Mouse (Mus musculus): Measurements from ENCODE around the gene Otulin. TPM values are rescaled to one million over a fixed set of nuclear protein-coding genes. Genes with fewer than 3 reads are reported as not detected.
A peak's percentile ranks its signal among the peaks of the same experiment; 100 is the strongest.

Otulin gene
- total and polyA plus RNA-seq, 3 experiments = 65.5 to 70.6 TPM; not detected in 1

GRCm38 (mm10) chr15:27569924-27570323, 60.6 kb downstream of the Otulin start:
- Histone ChIP-seq H3K9ac (ENCODE audit: control insufficient read depth, low read depth, low read length, poor library complexity, severe bottlenecking) (no peak overlapping the region), H3K79me2 (ENCODE audit: control insufficient read depth, insufficient read depth, low read length, poor library complexity) (no peaks in the 10 kb centered on the region), H3K9me3 (replicated peaks; ENCODE audit: insufficient read depth, low read length) (no peaks in the 10 kb centered on the region), H3K36me3 (ENCODE audit: control insufficient read depth in 1 of 2, insufficient read depth in 2 of 2, low read length in 2 of 2) (no peaks in the 10 kb centered on the region), H3K4me1 (ENCODE audit: control insufficient read depth in 1 of 2, insufficient read depth in 2 of 2, low read length in 2 of 2) (no peaks in the 10 kb centered on the region), H3K4me3 (ENCODE audit: control insufficient read depth in 1 of 2, insufficient read depth in 1 of 2, low read depth in 2 of 2, low read length in 2 of 2) (no peak overlapping the region), H3K27me3 (ENCODE audit: control insufficient read depth in 1 of 2, insufficient read depth in 2 of 2, low read length in 2 of 2) (no peaks in the 10 kb centered on the region), H3K27ac (ENCODE audit: control insufficient read depth, low read depth, low read length) (no peak overlapping the region)
- TF ChIP-seq SMC3 (IDR thresholded peaks at IDR 0.05; ENCODE audit: low read depth, low read length) (no peak), CTCF (IDR thresholded peaks at IDR 0.05 in 2 of 3, conservative IDR thresholded peaks at IDR 0.05 in 1 of 3; ENCODE audit: control insufficient read depth in 1 of 3, insufficient read depth in 1 of 3, low read depth in 2 of 3, low read length in 3 of 3, poor library complexity in 1 of 3, severe bottlenecking in 1 of 3) (no peak), ZNF384 (IDR thresholded peaks at IDR 0.05; ENCODE audit: low read depth, low read length) (0 out of 2 replicates have a peak, but pooled peaks have one; percentile 15), POLR2AphosphoS5 (IDR thresholded peaks at IDR 0.05; ENCODE audit: borderline replicate concordance, low read depth, low read length) (no peak), HCFC1 (IDR thresholded peaks at IDR 0.05; ENCODE audit: low read depth, low read length) (no peak)
- no peak for DNase-seq (ENCODE audit: low read depth, low spot score)

GRCm38 (mm10) chr15:27568371-27568770, 62.1 kb downstream of the Otulin start:
- no peaks in the 10 kb centered on the region for H3K79me2 ChIP-seq (ENCODE audit: control insufficient read depth, insufficient read depth, low read length, poor library complexity)
- no peak for TF ChIP-seq ZNF384 (IDR thresholded peaks at IDR 0.05; ENCODE audit: low read depth, low read length)
- no peak for TF ChIP-seq ZC3H11A (IDR thresholded peaks at IDR 0.05; ENCODE audit: low read depth, low read length)
- TF ChIP-seq TCF12 (IDR thresholded peaks at IDR 0.05; ENCODE audit: low read depth, low read length) = no peak
- TF ChIP-seq NELFE (IDR thresholded peaks at IDR 0.05; ENCODE audit: low read depth, low read length) = no peak
- no peak for TF ChIP-seq CHD2 (IDR thresholded peaks at IDR 0.05; ENCODE audit: low read length)
- no peak for TF ChIP-seq USF1 (IDR thresholded peaks at IDR 0.05; ENCODE audit: low read depth, low read length)
- H3K27ac ChIP-seq (ENCODE audit: control insufficient read depth, low read depth, low read length) = no peak overlapping the region
- H3K4me1 ChIP-seq (ENCODE audit: control insufficient read depth in 1 of 2, insufficient read depth in 2 of 2, low read length in 2 of 2) = no peaks in the 10 kb centered on the region; a peak in 1 of 4 replicates
- no peak overlapping the region for H3K9ac ChIP-seq (ENCODE audit: control insufficient read depth, low read depth, low read length, poor library complexity, severe bottlenecking)
- no peaks in the 10 kb centered on the region for H3K9me3 ChIP-seq (replicated peaks; ENCODE audit: insufficient read depth, low read length)
- DNase-seq (ENCODE audit: low read depth, low spot score) = no peak
- no peaks in the 10 kb centered on the region for H3K27me3 ChIP-seq (ENCODE audit: control insufficient read depth in 1 of 2, insufficient read depth in 2 of 2, low read length in 2 of 2)
- H3K4me3 ChIP-seq (ENCODE audit: control insufficient read depth in 1 of 2, insufficient read depth in 1 of 2, low read depth in 2 of 2, low read length in 2 of 2) = no peak overlapping the region
- H3K36me3 ChIP-seq (ENCODE audit: control insufficient read depth in 1 of 2, insufficient read depth in 2 of 2, low read length in 2 of 2) = no peaks in the 10 kb centered on the region

GRCm38 (mm10) chr15:27567356-27567755, 63.1 kb downstream of the Otulin start:
- no peak for DNase-seq (ENCODE audit: low read depth, low spot score)
- Histone ChIP-seq H3K36me3 (ENCODE audit: control insufficient read depth in 1 of 2, insufficient read depth in 2 of 2, low read length in 2 of 2) (no peaks in the 10 kb centered on the region), H3K9ac (ENCODE audit: control insufficient read depth, low read depth, low read length, poor library complexity, severe bottlenecking) (no peak overlapping the region), H3K27ac (ENCODE audit: control insufficient read depth, low read depth, low read length) (no peak overlapping the region), H3K79me2 (ENCODE audit: control insufficient read depth, insufficient read depth, low read length, poor library complexity) (no peaks in the 10 kb centered on the region), H3K4me1 (ENCODE audit: control insufficient read depth in 1 of 2, insufficient read depth in 2 of 2, low read length in 2 of 2) (no peaks in the 10 kb centered on the region; a peak in 1 of 4 replicates), H3K27me3 (ENCODE audit: control insufficient read depth in 1 of 2, insufficient read depth in 2 of 2, low read length in 2 of 2) (no peaks in the 10 kb centered on the region), H3K9me3 (replicated peaks; ENCODE audit: insufficient read depth, low read length) (no peaks in the 10 kb centered on the region), H3K4me3 (ENCODE audit: control insufficient read depth in 1 of 2, insufficient read depth in 1 of 2, low read depth in 2 of 2, low read length in 2 of 2) (no peak overlapping the region)
- TF ChIP-seq POLR2AphosphoS2 (IDR thresholded peaks at IDR 0.05; ENCODE audit: low read length) = no peak

All from MEL (cell line).